ENCODE assay signal across 15 mouse cellular contexts in genomic region chr13:58912559-58912958, GRCm38 (mm10).
DNase-seq lines count a peak whose midpoint lies in the region; ATAC-seq and TF ChIP-seq lines count a peak whose summit lies in the region.
"Had no signal": no experiment of that assay in that cellular context is flagged by ENCODE, and none has a peak within 500 bp of the region (broad histone marks: within the 10 kb centered on the region; RNA-seq: fewer than 3 reads in every experiment).

No protein-coding gene starts in this region.

- H3K4me2 ChIP-seq in heart, embryonic 15.5 days = no peak overlapping the region
- H3K4me2 ChIP-seq in neural tube, embryonic 12.5 days (replicated peaks) = no peak overlapping the region
- no peak overlapping the region for H3K4me2 ChIP-seq in neural tube, embryonic 15.5 days
- H3K4me2 ChIP-seq in hindbrain, embryonic 13.5 days = no peak overlapping the region

- ATAC-seq in heart, embryonic 15.5 days (replicated peaks; ENCODE audit: insufficient number of reproducible peaks, insufficient read depth, low FRiP score, low read depth) = peak; percentile 43; the same call in 1 of the 2 replicates
- ATAC-seq in neural tube, embryonic 12.5 days (ENCODE audit: low FRiP score, low read depth) = 0 out of 2 replicates have a peak, but pooled peaks have one; percentile 52
- ATAC-seq in neural tube, embryonic 15.5 days (ENCODE audit: low FRiP score) = no peak
- ATAC-seq in hindbrain, embryonic 13.5 days (ENCODE audit: low FRiP score) = peak; percentile 54; the same call in 1 of the 2 replicates
- ATAC-seq: CD4-positive, CD25-positive, alpha-beta regulatory T cell, adult 4 months had no signal

- no peak overlapping the region for H3K4me3 ChIP-seq in heart, embryonic 15.5 days
- no peak overlapping the region for H3K4me3 ChIP-seq in heart, adult 2 months
- H3K4me3 ChIP-seq in neural tube, embryonic 12.5 days = no peak overlapping the region
- no peak overlapping the region for H3K4me3 ChIP-seq in neural tube, embryonic 15.5 days (replicated peaks)
- no peak overlapping the region for H3K4me3 ChIP-seq in hindbrain, embryonic 13.5 days

- intact Hi-C loops in heart, adult 2 months (cut with DNase I) = no loop called here

- no peaks in the 10 kb centered on the region for H3K36me3 ChIP-seq in heart, embryonic 15.5 days
- no peaks in the 10 kb centered on the region for H3K36me3 ChIP-seq in heart, adult 2 months (ENCODE audit: control insufficient read depth, insufficient read depth, low read length)
- H3K36me3 ChIP-seq in neural tube, embryonic 12.5 days = no peaks in the 10 kb centered on the region
- no peaks in the 10 kb centered on the region for H3K36me3 ChIP-seq in neural tube, embryonic 15.5 days
- no peaks in the 10 kb centered on the region for H3K36me3 ChIP-seq in hindbrain, embryonic 13.5 days

- no peak overlapping the region for H3K27ac ChIP-seq in heart, embryonic 15.5 days
- H3K27ac ChIP-seq in heart, adult 2 months = no peak overlapping the region
- no peak overlapping the region for H3K27ac ChIP-seq in neural tube, embryonic 12.5 days
- no peak overlapping the region for H3K27ac ChIP-seq in neural tube, embryonic 15.5 days (replicated peaks)
- H3K27ac ChIP-seq in hindbrain, embryonic 13.5 days = 0 out of 2 replicates have a peak overlapping the region, but pooled peaks have one; percentile 5

- H3K9me3 ChIP-seq in heart, embryonic 15.5 days (replicated peaks) = no peaks in the 10 kb centered on the region
- H3K9me3 ChIP-seq in neural tube, embryonic 12.5 days = no peaks in the 10 kb centered on the region
- H3K9me3 ChIP-seq in neural tube, embryonic 15.5 days (replicated peaks) = no peaks in the 10 kb centered on the region
- no peaks in the 10 kb centered on the region for H3K9me3 ChIP-seq in hindbrain, embryonic 13.5 days

- TF ChIP-seq POLR2A in heart, adult 2 months (IDR thresholded peaks at IDR 0.05; ENCODE audit: insufficient read depth, low read depth, low read length) = no peak

- TF ChIP-seq EP300 in heart, adult 2 months (IDR thresholded peaks at IDR 0.05; ENCODE audit: insufficient read depth, low read depth, low read length) = no peak

- peaks cover 7% of the 10 kb centered on the region; the same call in 1 of the 2 replicates for H3K4me1 ChIP-seq in heart, embryonic 15.5 days (replicated peaks)
- no peaks in the 10 kb centered on the region for H3K4me1 ChIP-seq in heart, adult 2 months (ENCODE audit: control insufficient read depth, insufficient read depth, low read length)
- H3K4me1 ChIP-seq in neural tube, embryonic 12.5 days = peaks cover 33% of the 10 kb centered on the region
- H3K4me1 ChIP-seq in neural tube, embryonic 15.5 days = peaks cover 43% of the 10 kb centered on the region
- peaks cover 38% of the 10 kb centered on the region for H3K4me1 ChIP-seq in hindbrain, embryonic 13.5 days (replicated peaks)

- no peaks in the 10 kb centered on the region for H3K27me3 ChIP-seq in heart, embryonic 15.5 days
- H3K27me3 ChIP-seq in heart, adult 2 months (ENCODE audit: control insufficient read depth, insufficient read depth, low read length) = no peaks in the 10 kb centered on the region
- no peaks in the 10 kb centered on the region for H3K27me3 ChIP-seq in neural tube, embryonic 12.5 days (replicated peaks)
- no peaks in the 10 kb centered on the region for H3K27me3 ChIP-seq in neural tube, embryonic 15.5 days (replicated peaks)
- H3K27me3 ChIP-seq in hindbrain, embryonic 13.5 days = no peaks in the 10 kb centered on the region

- no peaks in the 10 kb centered on the region for H3K79me2 ChIP-seq in heart, adult 2 months (replicated peaks; ENCODE audit: control insufficient read depth, insufficient read depth, low read length)

- DNase-seq in heart, adult 2 months = no peak
- DNase-seq in kidney, postnatal 36 days = no peak
- no peak for DNase-seq in left cerebral cortex, adult 18-20 months (ENCODE audit: low spot score in 2 of 2)
- DNase-seq: adrenal gland, postnatal 10 days; gastrocnemius, postnatal 14 days; heart, postnatal 14 days; kidney, postnatal 25 days; layer of hippocampus, postnatal 36 days; liver; thymus, postnatal 36 days had no signal

- H3K9ac ChIP-seq in heart, embryonic 15.5 days = no peak overlapping the region
- H3K9ac ChIP-seq in heart, adult 2 months (ENCODE audit: low read depth, low read length) = no peak overlapping the region
- no peak overlapping the region for H3K9ac ChIP-seq in neural tube, embryonic 12.5 days
- H3K9ac ChIP-seq in neural tube, embryonic 15.5 days (replicated peaks) = no peak overlapping the region
- no peak overlapping the region for H3K9ac ChIP-seq in hindbrain, embryonic 13.5 days

- no peak for TF ChIP-seq CTCF in heart, adult 2 months (IDR thresholded peaks at IDR 0.05)
